Mouse (Mus musculus) heart, postnatal 10 days (tissue): ENCODE measurements around the gene Sde2. TPM values are rescaled to one million over a fixed set of nuclear protein-coding genes. Genes with fewer than 3 reads are reported as not detected.
"Not testable (repeated sequence)": the region's sequence is repeated elsewhere in the genome, so short reads cannot be mapped to it uniquely, and the experiment has no call there.

ENCODE experiments used
- DNase-seq, 2 experiments: peaks; one replicate each; pipeline ENCODE4 v3.0.0; 2021
- intact Hi-C: fragments of 180-260 bp; cut with DNase I; formaldehyde crosslinking; loops from one replicate; pipeline ENCODE4 v1.15.1; 2025
- total RNA-seq, 2 experiments: library from RNA; stranded (reverse); gene quantifications; 2 replicates each; pipeline ENCODE4 v1.2.3; 2021

The Sde2 gene
- total RNA-seq, 2 experiments from 2014 or later, result 15.1 to 15.8 TPM

- intact Hi-C loops, result no loop called here
- no peak for DNase-seq
These were observed 20.2 kb upstream of the Sde2 start for GRCm38 (mm10) chr1:180830588-180831346.

GRCm38 (mm10) chr1:180835273-180836015 lies 15.5 kb upstream of the Sde2 start:
- intact Hi-C loops, result no loop called here
- DNase-seq, result no peak

DNA sequence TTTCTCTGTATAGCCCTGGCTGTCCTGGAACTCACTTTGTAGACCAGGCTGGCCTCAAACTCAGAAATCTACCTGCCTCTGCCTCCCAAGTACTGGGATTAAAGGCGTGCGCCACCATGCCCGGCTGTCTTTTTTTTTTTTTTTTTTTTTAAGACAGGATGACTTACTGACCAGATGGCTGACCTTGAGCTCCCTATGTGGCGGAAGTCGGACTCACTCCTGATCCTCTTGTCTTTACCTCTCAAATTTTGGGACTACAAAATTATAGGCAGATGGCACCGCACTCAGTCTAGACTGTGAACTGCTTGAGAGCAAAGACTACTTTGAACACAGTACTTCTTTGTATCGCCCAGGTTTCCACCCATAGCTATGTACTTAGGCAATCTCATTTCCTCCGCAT lies 14.5 kb upstream of the Sde2 start:
- DNase-seq, intact Hi-C loops: not testable (repeated sequence)

GRCm38 (mm10) chr1:180837186-180837585 lies 13.7 kb upstream of the Sde2 start:
- DNase-seq, result no peak
- intact Hi-C loops, result no loop called here

- intact Hi-C loops, result no loop called here
- no peak for DNase-seq
These were observed 12.9 kb upstream of the Sde2 start for GRCm38 (mm10) chr1:180838014-180838413.

- intact Hi-C loops, result no loop called here
- DNase-seq, result no peak
These were observed 11.6 kb upstream of the Sde2 start for GRCm38 (mm10) chr1:180839201-180839910.

GRCm38 (mm10) chr1:180841561-180842300 lies 9.2 kb upstream of the Sde2 start:
- intact Hi-C loops, result no loop called here
- DNase-seq, result no peak

DNA sequence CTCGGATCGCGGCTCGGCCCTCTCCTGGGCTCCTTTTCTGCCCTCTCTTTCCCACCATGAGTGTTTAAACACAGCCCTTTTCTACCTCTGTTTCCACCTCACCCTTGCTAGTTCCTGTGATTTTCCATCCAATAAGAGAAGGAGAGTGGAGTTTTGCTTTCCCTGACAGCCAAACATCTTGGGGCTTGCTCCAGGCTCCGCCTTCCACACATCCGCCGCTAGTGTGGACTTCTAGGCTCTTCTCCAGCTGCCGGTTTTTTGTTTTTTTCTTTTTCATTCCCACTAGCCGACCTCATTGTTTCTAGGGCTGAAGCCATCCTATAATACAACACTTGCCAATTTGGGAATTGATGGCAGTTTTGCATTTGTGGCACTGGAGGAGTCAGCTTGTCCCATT lies 2.8 kb upstream of the Sde2 start:
- intact Hi-C loops, result loop anchor here (1.0 to 2.0 kb wide), 2 partner anchors 35 to 69 kb away; partner anchors contain the start of gene H3f3a
- DNase-seq, result peak; percentile 87 to 91

GRCm38 (mm10) chr1:180848511-180849241 lies 2.3 kb upstream of the Sde2 start:
- intact Hi-C loops, result loop anchor here (1.0 to 2.0 kb wide), 2 partner anchors 35 to 70 kb away; partner anchors contain the start of gene H3f3a
- peak; percentile 85 for DNase-seq

GRCm38 (mm10) chr1:180849701-180850301 lies 1.1 kb upstream of the Sde2 start:
- DNase-seq, result peak in 1 of 2 experiments; percentile 27
- intact Hi-C loops, result loop anchor here (2.0 kb wide), 1 partner anchor 71 kb away; no protein-coding TSS in a partner anchor

DNA sequence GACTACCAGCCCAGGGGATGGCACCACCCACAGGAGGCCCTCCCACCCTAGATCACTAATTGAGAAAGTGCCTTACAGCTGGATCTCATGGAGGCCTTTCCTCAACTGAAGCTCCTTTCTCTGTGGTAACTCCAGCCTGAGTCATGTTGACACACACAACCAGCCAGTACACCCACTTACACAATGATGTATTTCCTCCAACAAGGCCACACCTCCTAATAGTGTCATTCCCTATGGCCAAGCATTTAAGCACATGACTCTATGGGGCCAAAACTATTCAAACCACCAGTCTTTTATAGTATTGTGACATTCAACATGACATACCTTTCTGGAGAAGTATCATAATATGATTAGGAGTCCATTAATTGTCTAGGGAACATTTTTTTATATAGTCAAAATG lies 7.8 kb downstream of the Sde2 start:
- DNase-seq, result no peak
- intact Hi-C loops, result no loop called here

DNA sequence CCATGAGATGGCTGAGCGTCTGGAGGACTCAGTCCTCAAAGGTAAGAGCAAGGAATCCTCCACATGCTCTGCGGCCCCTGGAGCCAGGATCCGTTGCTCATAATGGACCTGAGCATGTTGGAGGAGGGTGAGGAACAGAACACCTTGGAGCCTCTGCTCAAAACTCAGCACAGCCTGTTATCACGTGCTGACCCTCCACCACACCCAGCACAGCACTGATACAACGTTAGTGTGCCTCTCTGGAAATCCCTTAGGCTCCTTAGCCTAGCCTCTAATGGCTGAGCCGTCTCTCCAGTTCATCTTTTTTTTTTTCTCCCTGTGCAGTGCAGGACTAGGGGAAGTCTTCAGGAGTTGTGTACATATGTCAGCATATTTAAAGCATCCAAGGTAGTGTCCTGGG lies 9.1 kb downstream of the Sde2 start:
- intact Hi-C loops, result loop anchor here (5.0 kb wide), 1 partner anchor 93 kb away; no protein-coding TSS in a partner anchor
- DNase-seq, result no peak

- peak; percentile 40 to 59 for DNase-seq
These were observed 12.7 kb downstream of the Sde2 start for GRCm38 (mm10) chr1:180863606-180864005.

DNA sequence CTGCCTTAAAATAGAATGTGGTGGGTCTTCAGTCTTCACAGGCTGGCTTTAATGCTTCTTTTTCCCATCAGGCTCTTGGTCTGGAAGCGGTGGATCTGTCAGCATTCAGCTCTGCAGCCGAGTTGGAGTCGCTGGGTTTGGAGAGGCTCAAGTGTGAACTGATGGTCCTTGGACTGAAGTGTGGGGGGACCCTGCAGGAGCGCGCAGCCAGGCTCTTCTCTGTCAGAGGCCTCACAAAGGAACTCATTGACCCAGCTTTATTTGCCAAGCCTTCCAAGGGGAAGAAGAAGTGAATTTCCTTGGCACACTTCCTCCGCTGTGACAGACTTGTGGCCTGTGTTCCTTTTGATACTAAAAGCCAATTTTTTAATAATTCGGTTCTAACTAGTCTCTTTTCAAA lies 15.1 kb downstream of the Sde2 start:
- DNase-seq, result no peak
- intact Hi-C loops, result no loop called here

More at GRCm38 (mm10) chr1:180863606-180864005, 12.7 kb downstream of the Sde2 start:
- intact Hi-C loops, result loop anchor here (5.0 kb wide), 1 partner anchor 96 kb away; no protein-coding TSS in a partner anchor

DNA sequence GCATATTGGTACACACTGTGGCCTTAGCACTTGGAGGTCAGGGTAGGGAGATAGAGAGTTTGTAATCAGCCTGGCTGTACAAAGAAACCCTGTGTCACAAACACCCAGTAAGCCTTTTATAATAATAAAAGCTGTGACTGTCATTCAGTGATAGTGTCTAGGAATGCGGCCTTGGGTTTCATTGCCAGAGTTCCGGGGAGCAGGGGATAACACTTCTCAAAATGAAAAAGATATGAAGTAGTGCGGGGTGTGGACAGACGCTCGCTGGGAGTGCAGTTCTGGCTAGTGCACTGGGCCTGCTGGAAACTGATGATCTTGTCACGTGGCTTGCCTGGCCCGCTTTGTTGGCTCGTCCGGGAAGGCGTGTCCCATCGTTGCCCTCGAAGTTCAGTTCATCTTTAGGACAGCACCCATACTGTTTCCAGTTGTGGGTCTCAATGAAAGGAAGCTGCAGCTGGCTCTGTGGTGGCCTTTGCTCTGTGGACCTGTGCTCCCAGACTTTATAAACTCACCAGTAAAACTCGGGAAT lies 19.3 kb downstream of the Sde2 start:
- intact Hi-C loops, result no loop called here

GRCm38 (mm10) chr1:180873861-180874484 lies 23.0 kb downstream of the Sde2 start:
- intact Hi-C loops, result loop anchor here (1.0 kb wide), 1 partner anchor 100 kb away; no protein-coding TSS in a partner anchor
- DNase-seq, result peak; percentile 27 to 63

More for the DNA sequence above, 19.3 kb downstream of the Sde2 start:
- DNase-seq, result peak; percentile 42 to 59

DNA sequence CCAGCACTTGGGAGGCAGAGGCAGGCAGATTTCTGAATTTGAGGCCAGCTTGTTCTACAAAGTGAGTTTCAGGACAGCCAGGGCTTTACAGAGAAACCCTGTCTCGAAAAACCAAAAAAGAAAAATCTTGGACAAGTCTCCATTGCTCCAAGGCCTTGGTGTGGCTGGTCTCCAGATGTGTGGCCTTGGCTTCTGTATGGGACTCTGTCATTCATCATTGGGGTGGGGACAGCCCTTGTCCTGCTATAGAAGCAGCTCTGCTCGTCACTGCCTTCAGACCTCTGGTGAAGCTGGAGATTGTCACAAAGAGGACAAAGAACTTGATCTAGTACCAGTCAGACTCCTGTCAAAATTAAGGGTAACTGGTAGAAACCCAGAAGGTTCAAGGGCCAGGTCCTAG lies 23.7 kb downstream of the Sde2 start:
- intact Hi-C loops, result loop anchor here (1.0 kb wide), 1 partner anchor 100 kb away; no protein-coding TSS in a partner anchor
- no peak for DNase-seq

- no peak for DNase-seq
- intact Hi-C loops, result no loop called here
These were observed 24.2 kb downstream of the Sde2 start for GRCm38 (mm10) chr1:180875126-180875525.
